Mouse (Mus musculus) bone marrow macrophage, adult 2 months (primary cell): Measurements from ENCODE around the gene Arhgef3. TPM values are rescaled to one million over a fixed set of nuclear protein-coding genes. Genes with fewer than 3 reads are reported as not detected.

Experiments used
- H3K27ac ChIP-seq: 2 replicates; pipeline ENCODE4 v1.5.1; 2012; ENCODE audit warnings: low read depth, low read length; ENCODE audit not compliant: insufficient read depth
- H3K4me1 ChIP-seq: 2 replicates; pipeline ENCODE4 v1.6.1; 2012; ENCODE audit warnings: low read length; ENCODE audit not compliant: control insufficient read depth, insufficient read depth
- H3K4me3 ChIP-seq: 2 replicates; pipeline ENCODE4 v1.5.1; 2012; ENCODE audit warnings: mild to moderate bottlenecking, low read length, moderate library complexity; ENCODE audit not compliant: insufficient read depth
- CTCF ChIP-seq: IDR thresholded peaks from 2 replicates; pipeline ENCODE4 v1.5.1; 2012; ENCODE audit warnings: low read depth, mild to moderate bottlenecking, low read length, moderate library complexity
- POLR2A ChIP-seq: IDR thresholded peaks from 2 replicates; pipeline ENCODE4 v1.6.1; 2012; ENCODE audit warnings: mild to moderate bottlenecking, low read depth, low read length, borderline replicate concordance
- polyA plus RNA-seq: library from polyadenylated mRNA; stranded (reverse); fragments of >200 nt; gene quantifications from 2 replicates; pipeline ENCODE4 v1.2.4, GENCODE M21; 2012; ENCODE audit not compliant: missing spikeins, insufficient read depth, insufficient read length

The Arhgef3 gene
- polyA plus RNA-seq, 1 experiment: 10.2 TPM

DNA sequence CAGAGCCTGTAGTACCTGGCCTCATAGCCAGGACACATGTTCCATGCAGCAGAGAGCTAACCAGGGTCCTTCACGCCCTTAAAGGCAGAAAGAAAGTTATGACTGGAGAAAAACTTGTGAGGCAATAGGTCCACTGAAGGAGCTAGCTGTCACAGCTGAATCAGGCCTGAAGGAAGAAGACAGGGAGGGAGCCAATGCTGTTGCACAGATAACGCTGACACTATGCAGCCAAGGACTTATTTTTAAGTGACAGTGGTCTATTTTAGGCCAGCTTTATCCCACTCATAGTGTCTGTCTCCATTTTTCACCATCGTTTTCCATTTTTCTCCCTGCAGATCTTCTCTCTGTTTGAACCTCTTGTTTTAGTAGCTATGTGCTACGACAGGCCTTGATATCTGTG is 207.3 kb downstream of the Arhgef3 start:
- TF ChIP-seq POLR2A (no peak), CTCF (no peak)
- no peaks in the 10 kb centered on the region for H3K4me1 ChIP-seq
- no peak overlapping the region for H3K27ac ChIP-seq
- no peak overlapping the region for H3K4me3 ChIP-seq

DNA sequence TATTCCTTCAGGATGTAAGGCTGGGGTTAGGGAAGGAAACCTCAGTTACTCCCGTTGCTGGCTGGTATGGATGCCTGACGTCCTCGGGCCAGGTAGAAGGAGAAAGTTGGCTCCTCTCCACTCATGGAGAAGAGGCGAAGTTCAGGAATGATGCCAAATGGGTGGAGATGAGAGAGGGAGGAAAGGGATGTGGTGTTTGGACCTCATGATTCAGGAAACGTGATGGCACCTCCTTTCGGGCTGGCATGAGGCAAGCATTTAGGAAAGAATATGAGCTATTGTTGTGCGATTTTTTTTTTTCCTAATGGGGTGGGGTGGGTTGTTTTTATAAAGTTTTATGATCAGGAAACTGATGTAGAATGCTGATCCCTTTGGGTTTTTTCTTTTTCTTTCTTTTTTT is 210.0 kb downstream of the Arhgef3 start:
- H3K4me1 ChIP-seq: no peaks in the 10 kb centered on the region
- H3K4me3 ChIP-seq: no peak overlapping the region
- no peak for TF ChIP-seq POLR2A
- TF ChIP-seq CTCF: no peak
- no peak overlapping the region for H3K27ac ChIP-seq

- Histone ChIP-seq H3K27ac (no peak overlapping the region), H3K4me3 (no peak overlapping the region), H3K4me1 (no peaks in the 10 kb centered on the region)
- no peak for TF ChIP-seq POLR2A
- no peak for TF ChIP-seq CTCF
Observed at GRCm38 (mm10) chr14:27325537-27325936, 210.8 kb downstream of the Arhgef3 start.

GRCm38 (mm10) chr14:27327862-27328261 is 213.2 kb downstream of the Arhgef3 start:
- Histone ChIP-seq H3K4me1 (peaks cover 2% of the 10 kb centered on the region; the same call in 1 of the 2 replicates), H3K27ac (0 out of 2 replicates have a peak overlapping the region, but pooled peaks have one; percentile 14), H3K4me3 (no peak overlapping the region)
- TF ChIP-seq POLR2A (no peak), CTCF (no peak)

DNA sequence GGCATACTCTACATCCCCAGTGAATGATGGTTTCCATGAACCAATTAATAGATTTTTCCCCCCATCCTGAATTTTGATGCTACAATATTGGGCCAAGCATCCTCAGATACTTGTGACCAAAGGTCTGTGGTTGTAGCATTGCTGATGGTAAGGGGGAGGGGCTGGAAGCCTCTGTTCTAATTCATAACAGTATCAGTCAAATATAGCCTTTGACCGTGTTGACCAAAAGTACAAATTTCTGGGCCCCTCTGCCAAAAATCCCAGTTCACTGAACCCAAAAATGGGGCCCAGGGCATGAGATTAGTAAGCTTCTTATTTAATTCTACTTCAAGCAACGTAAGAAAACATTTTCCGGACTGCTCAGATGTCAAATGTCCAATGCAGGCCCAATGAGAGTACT is 214.3 kb downstream of the Arhgef3 start:
- Histone ChIP-seq H3K4me3 (no peak overlapping the region), H3K27ac (no peak overlapping the region), H3K4me1 (peaks cover 2% of the 10 kb centered on the region; the same call in 1 of the 2 replicates)
- TF ChIP-seq POLR2A (no peak), CTCF (no peak)

DNA sequence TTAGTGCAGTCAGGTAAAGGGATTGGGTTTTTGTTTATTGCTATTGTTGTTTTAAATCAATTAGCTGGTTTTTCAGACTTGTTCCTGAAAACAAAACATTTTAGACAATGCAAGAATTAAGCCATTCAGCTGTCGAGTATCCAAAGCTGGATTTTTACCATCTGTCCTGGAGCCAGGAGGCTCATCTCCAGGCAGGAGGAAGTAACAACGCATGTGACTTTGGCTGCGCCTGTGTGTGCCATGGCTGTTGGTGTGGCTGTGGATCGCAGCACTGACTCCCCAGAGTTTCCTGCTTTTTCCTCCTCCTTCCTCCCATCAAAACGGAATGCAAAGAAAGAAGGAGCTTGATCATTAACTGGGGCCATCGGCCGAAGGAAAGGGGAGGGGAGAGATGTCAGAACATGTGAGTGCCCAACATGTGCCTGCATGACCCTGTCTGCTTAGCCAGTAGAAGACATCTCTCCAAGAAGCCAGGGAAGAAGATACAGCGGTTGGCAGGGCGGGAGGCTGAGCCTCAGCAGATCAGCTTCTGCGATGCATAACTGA is 216.9 kb downstream of the Arhgef3 start:
- TF ChIP-seq POLR2A (no peak), CTCF (no peak)
- Histone ChIP-seq H3K4me1 (peaks cover 2% of the 10 kb centered on the region; the same call in 1 of the 2 replicates), H3K4me3 (no peak overlapping the region), H3K27ac (no peak overlapping the region)

- no peak overlapping the region for H3K4me3 ChIP-seq
- H3K27ac ChIP-seq: no peak overlapping the region
- peaks cover 2% of the 10 kb centered on the region; the same call in 1 of the 2 replicates for H3K4me1 ChIP-seq
- no peak for TF ChIP-seq POLR2A
- TF ChIP-seq CTCF: no peak
Observed at GRCm38 (mm10) chr14:27332359-27332987, 217.8 kb downstream of the Arhgef3 start.

DNA sequence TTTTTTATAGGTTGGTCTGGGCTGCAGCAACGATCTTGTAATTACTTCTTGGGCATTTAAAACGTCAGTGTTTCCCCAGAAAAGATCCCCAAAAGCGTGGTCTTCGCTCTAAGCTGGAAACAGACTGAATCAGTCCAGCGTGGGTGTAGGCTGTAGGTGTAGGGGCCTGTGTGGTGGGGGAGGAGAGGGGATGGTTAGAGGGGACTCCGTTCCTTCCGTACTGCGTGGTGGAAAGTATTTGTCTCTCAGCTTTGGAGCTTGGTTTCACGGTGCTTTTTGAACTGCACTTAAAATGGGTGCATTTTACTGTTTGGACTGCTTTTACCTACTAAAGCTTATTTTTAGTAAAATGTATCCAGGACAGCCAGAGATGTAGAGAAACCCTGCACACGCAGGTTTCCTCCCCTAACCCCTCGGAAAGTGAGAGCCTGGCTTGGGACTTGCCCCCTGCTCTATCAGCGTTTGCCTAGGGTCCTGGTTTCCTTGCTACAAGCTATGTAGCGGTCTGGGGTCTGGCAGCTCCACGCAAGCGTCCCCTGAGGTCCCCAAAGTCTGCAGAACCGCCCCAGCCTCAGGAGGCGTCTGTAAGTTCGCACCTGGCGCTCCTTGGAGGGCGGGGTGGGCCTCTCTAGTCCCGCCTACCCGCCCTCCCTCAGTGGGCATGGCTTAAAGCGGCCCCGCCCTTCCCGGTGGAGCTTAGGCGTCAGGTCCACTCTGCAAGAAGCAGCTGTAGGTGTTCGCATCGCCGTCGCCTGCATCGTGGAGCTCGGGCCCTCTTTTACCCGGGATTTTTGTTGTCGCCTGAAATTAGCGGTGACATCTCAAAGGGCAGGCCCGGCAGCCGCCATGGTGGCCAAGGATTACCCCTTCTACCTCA is 220.9 kb downstream of the Arhgef3 start:
- H3K4me1 ChIP-seq: peaks cover 2% of the 10 kb centered on the region
- H3K27ac ChIP-seq: no peak overlapping the region
- TF ChIP-seq POLR2A (0 out of 2 replicates have a peak, but pooled peaks have one; percentile 26), CTCF (no peak)
- H3K4me3 ChIP-seq: peak overlapping the region; percentile 71

- Histone ChIP-seq H3K4me3 (peak overlapping the region; percentile 71), H3K4me1 (peaks cover 10% of the 10 kb centered on the region), H3K27ac (no peak overlapping the region)
- TF ChIP-seq POLR2A (no peak), CTCF (no peak)
Observed at GRCm38 (mm10) chr14:27336208-27337114, 221.8 kb downstream of the Arhgef3 start.
